Mouse (Mus musculus): Measurements from ENCODE around the gene Pgpep1.

The Pgpep1 gene

GRCm38 (mm10) chr8:70659604-70660272 is 450 bp downstream of the Pgpep1 start:
- peak; percentile 78 for DNase-seq (ENCODE audit: low read depth, low spot score)

GRCm38 (mm10) chr8:70658897-70659603 is 1.1 kb downstream of the Pgpep1 start:
- DNase-seq (ENCODE audit: low read depth, low spot score) = peak; percentile 34

GRCm38 (mm10) chr8:70657739-70658138 is 2.4 kb downstream of the Pgpep1 start:
- no peak for DNase-seq (ENCODE audit: low read depth, low spot score)

DNA sequence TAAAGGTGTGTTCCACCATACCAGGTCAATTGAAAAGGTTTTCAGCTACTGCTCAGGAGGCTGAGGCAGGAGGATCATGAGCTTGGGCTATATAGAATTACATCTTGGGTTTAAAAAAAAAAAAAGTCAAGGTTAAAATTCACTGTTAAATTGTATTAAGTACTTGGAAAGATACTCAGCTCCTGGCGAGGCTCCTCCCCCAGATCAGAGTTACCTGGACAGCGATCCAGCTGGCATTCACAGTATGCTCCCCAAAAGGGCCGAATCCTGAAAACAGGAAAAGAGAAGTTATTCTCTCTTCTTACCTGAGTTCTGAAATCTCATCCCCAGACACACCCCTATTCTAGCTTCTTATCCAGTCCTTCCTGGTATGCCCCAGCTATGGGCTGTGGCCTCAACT is 3.0 kb downstream of the Pgpep1 start:
- no peak for DNase-seq (ENCODE audit: low read depth, low spot score)

- DNase-seq (ENCODE audit: low read depth, low spot score) = no peak
These were observed 3.9 kb downstream of the Pgpep1 start for GRCm38 (mm10) chr8:70656193-70656790.

DNA sequence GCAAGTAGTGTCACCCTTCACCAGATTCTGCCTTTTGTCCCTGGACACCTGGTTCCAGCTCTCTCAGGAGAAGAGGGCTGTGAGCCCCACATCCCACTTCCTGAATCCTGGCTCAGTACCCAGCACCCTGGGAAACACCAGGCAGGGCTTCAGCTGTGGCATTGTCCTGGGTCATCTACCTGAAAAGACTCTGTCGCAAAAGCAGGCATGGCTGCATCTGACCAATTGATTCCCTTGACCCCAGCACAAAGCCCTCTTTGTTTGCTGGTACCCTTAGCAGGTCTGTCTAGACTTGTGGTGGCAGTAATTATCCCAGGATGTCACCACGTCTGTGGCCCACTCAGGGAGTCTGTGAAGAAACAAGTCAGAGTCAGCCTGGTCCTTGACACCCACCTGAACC is 4.7 kb downstream of the Pgpep1 start:
- no peak for DNase-seq (ENCODE audit: low read depth, low spot score)

- DNase-seq (ENCODE audit: low read depth, low spot score) = no peak
These were observed 6.1 kb downstream of the Pgpep1 start for GRCm38 (mm10) chr8:70654121-70654520.

DNA sequence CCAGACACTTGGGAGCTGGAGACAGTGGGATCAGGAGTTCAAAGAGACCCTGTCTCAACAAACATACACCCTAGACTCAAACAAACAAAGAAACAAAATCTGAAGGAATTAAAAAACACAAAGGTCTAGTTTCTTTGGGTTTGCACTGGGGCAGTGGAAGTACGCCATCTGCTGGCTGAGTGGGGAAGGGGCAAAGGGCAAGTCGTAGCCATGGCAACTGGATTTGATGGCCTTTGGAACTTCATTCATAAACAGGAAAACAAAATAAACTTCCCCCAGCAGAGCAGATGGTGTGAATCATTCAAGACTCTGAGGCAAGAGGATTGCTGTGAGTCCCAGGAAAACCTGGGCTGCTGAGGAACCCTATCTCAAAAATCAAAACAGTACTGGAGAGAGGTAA is 7.0 kb downstream of the Pgpep1 start:
- no peak for DNase-seq (ENCODE audit: low read depth, low spot score)

- DNase-seq (ENCODE audit: low read depth, low spot score) = no peak
These were observed 9.8 kb downstream of the Pgpep1 start for GRCm38 (mm10) chr8:70650351-70650750.

- DNase-seq (ENCODE audit: low read depth, low spot score) = peak; percentile 83
These were observed 10.9 kb downstream of the Pgpep1 start for GRCm38 (mm10) chr8:70649324-70649723.

DNA sequence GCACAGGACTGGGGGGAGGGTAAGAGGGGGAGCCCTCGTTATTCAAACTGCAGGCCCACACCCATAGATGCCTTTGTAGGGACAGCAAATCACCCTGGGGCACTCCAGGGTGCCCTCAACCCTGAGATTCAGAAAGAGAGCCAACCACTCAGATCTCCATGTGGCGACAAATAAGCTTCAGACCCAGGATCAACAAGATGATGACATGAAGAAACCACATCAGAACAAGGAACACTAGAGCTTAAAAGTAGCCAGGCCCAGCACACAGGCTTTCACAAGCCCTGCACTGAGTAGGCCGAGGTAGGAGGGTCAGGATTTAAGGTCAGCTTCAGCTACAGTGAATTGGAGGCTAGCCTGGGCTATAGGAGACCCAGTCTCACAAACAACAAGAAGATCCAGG is 11.3 kb downstream of the Pgpep1 start:
- no peak for DNase-seq (ENCODE audit: low read depth, low spot score)

- no peak for DNase-seq (ENCODE audit: low read depth, low spot score)
These were observed 12.1 kb downstream of the Pgpep1 start for GRCm38 (mm10) chr8:70648164-70648442.

GRCm38 (mm10) chr8:70647343-70648163 is 12.6 kb downstream of the Pgpep1 start:
- DNase-seq (ENCODE audit: low read depth, low spot score) = no peak

DNA sequence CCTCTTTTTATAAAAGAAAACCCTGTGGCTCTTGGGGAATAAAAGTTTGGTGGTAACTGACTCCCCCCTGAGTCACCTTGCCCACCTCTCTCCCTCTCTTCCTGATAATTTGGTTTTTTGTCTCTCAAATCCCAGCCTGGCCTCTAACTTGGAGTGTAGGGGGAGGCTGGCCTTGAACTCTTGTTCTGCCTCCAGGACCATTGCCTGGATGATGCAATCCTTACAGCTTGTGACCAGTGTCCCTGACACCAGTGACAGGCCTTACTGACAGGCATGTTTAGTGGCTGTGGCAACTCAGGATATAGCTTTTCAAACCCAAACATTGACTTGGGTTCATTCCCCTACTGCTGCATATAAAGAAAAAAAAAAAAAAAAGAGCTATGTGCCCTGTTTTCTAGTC is 13.4 kb downstream of the Pgpep1 start:
- DNase-seq (ENCODE audit: low read depth, low spot score) = no peak

GRCm38 (mm10) chr8:70646369-70646768 is 13.8 kb downstream of the Pgpep1 start:
- no peak for DNase-seq (ENCODE audit: low read depth, low spot score)

DNA sequence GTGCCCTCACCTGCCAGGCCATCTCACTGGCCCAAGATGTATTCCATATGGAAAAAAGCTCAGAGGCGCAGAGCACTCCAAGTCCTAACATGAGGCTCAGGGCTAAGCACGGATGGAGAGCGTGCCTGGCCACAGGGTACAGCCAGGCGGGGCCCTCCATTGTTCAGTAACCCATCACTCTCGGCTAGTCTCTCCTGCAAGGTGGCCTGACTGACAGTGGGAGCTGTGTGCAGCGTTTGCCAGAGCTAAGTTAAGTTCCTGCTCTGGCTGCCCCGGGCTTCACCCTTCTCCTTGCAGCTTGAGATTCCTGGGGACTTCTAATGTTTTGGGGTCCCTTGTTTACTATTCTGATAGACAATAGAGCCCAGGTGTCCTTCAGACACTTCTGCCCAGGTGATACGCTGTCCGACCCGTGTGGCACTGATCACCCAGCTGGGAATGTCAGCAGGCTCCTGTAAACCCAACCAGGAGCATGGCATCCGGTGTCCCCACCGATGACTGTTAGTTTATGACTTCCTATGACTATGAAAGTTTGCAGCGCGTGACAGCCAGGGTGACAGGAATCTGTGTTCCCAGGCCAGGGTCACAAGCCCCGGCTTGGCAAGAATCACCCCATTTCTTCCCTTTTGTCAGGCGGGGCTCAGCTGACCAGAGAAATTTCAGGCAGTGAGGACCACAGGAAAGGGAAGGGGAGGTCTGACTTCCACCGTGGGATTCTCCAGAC is 14.5 kb downstream of the Pgpep1 start:
- no peak for DNase-seq (ENCODE audit: low read depth, low spot score)

- DNase-seq (ENCODE audit: low read depth, low spot score) = no peak
These were observed 16.1 kb downstream of the Pgpep1 start for GRCm38 (mm10) chr8:70644065-70644464.

DNA sequence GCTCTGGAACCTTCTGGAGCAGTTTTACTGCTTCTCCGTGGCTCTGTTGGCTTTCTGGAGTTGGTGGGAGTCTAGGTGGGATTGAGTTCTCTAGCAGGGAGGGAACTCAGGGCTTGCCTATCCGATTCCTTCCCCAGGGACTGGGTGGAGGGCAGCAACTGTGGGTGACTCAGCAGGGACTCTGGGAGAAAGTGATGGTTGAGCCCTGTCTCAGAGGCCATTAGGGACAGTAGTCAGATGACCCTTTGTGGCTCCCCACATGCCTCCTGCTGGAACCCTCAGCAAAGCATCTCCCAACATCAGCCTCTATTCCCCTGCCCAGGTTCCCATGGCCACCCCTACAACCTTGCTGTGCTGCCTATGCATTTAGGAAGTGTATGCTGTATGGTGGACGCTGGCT is 17.2 kb downstream of the Pgpep1 start:
- no peak for DNase-seq (ENCODE audit: low read depth, low spot score)

DNA sequence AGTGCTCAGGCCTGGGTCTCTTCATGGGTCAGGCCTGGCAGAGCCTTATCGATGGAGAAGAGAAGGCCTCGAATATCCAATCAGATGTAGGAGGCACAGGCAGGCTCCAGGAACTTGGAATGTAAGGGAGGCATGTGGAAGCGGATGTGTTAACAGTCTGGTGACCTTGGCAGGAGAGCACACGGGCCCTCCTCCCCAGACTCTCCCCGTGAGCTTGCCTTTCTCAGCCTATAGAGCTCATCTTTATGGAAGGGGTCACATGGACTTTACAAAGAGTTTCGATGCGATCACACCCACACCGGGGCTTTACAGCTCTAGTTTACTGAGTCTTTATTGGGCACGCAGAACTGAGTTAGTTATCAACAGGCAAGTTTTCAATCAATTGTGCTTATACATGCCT is 21.4 kb downstream of the Pgpep1 start:
- DNase-seq (ENCODE audit: low read depth, low spot score) = no peak

DNA sequence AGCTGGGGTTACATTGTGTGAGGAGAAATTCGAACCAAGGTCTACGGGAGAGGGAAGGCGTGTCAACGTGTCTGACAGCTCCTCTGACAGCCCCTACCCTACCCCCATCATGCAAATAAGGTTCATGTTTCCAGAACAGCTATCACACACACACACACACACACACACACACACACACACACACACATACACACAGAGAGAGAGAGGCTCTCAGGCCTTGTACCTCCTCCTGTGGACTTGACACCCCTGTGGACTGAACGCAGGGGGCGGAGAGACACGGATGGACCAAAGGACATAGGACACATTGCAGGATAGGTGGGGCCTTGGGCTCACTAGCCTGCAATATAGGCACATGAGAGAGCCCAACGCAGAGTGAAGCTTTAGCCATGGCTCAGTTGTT is 23.4 kb downstream of the Pgpep1 start:
- no peak for DNase-seq (ENCODE audit: low read depth, low spot score)

DNA sequence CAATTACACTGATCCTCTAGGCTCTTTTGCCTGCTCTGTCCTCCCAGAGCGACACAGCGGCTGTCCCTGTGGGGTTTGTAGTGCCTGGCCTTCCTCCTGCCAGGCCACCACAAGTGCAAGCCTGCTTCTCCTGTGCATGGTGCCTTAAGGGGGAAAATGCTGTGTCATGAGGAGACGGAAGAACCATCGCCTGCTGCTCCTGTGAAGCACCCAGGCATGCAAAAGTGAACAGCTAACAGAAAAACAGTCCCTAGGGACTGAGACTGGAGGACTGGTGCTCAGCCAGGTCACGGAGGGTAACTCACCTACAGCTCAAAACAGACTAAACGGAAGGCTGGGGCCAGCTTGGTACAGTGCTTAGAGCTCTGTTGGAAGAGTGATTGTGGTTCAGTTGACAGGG is 24.7 kb downstream of the Pgpep1 start:
- DNase-seq (ENCODE audit: low read depth, low spot score) = no peak

- peak; percentile 59 for DNase-seq (ENCODE audit: low read depth, low spot score)
These were observed 26.1 kb downstream of the Pgpep1 start for GRCm38 (mm10) chr8:70634066-70634465.
